Mouse (Mus musculus) cortical plate, adult 2 months (tissue): ENCODE data around the gene Mfsd12. TPM values are rescaled to one million over a fixed set of nuclear protein-coding genes. Genes with fewer than 3 reads are reported as not detected.

Source experiments
- H3K27ac ChIP-seq: fragments of 200-500 bp; 2 replicates; pipeline ENCODE4 v1.5.1; 2012; ENCODE audit warnings: low read length, control low read depth, inconsistent platforms; ENCODE audit not compliant: insufficient read depth
- H3K4me1 ChIP-seq: fragments of 200-500 bp; 2 replicates; pipeline ENCODE4 v1.6.1; 2011; ENCODE audit warnings: low read length; ENCODE audit not compliant: control insufficient read depth, insufficient read depth
- H3K4me3 ChIP-seq: fragments of 200-500 bp; 2 replicates; pipeline ENCODE4 v1.5.1; 2011; ENCODE audit warnings: mild to moderate bottlenecking, low read length, control low read depth; ENCODE audit not compliant: insufficient read depth
- CTCF ChIP-seq: fragments of 200-500 bp; IDR thresholded peaks from 2 replicates; pipeline ENCODE4 v1.5.1; 2011; ENCODE audit warnings: mild to moderate bottlenecking, control low read depth, low read length; ENCODE audit not compliant: insufficient read depth; ENCODE audit errors: extremely low read depth
- POLR2A ChIP-seq: fragments of 200-500 bp; IDR thresholded peaks from 2 replicates; pipeline ENCODE4 v1.6.1; 2011; ENCODE audit warnings: mild to moderate bottlenecking, low read length, control low read depth; ENCODE audit not compliant: insufficient read depth; ENCODE audit errors: extremely low read depth
- polyA plus RNA-seq: library from polyadenylated mRNA; depleted of rRNA; stranded (reverse); fragments of >200 nt; gene quantifications from 2 replicates; pipeline ENCODE4 v1.2.3, GENCODE M21; 2012

Mfsd12 gene
- polyA plus RNA-seq, 1 experiment: 30.1 TPM

GRCm38 (mm10) chr10:81327959-81328358 is 29.3 kb upstream of the Mfsd12 start:
- TF ChIP-seq POLR2A: no peak
- no peak for TF ChIP-seq CTCF
- Histone ChIP-seq H3K4me1 (no peaks in the 10 kb centered on the region), H3K4me3 (no peak overlapping the region), H3K27ac (no peak overlapping the region)

DNA sequence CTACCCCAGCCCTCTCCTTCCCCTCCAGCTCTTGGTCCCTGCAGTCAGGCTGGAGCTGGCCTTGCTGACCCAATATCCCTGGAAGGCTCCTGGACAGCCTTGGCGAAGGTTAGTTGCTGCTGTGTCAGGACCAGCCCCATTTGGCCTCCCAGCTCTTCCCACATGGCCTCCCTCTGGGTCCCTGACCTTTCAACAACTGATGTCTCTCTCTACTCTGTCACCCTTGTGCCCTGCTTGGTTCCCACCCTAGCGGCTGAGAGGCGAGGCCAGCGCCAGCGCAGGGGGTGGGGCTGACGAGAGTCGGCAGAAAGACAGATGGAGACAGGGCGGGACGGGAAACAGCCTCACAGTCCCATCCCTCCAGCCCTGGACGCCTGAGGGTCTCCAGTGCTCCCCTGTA is 28.9 kb upstream of the Mfsd12 start, which contains the start of gene Tbxa2r:
Gene Tbxa2r, plus strand, starts transcription at position 346 of the 400 bp plus-strand sequence.
- TF ChIP-seq POLR2A (no peak), CTCF (no peak)
- Histone ChIP-seq H3K27ac (no peak within 1 kb of the TSS; the same call in 1 of the 2 replicates), H3K4me3 (no peak within 1 kb of the TSS), H3K4me1 (no peaks in the 10 kb centered on the region)

DNA sequence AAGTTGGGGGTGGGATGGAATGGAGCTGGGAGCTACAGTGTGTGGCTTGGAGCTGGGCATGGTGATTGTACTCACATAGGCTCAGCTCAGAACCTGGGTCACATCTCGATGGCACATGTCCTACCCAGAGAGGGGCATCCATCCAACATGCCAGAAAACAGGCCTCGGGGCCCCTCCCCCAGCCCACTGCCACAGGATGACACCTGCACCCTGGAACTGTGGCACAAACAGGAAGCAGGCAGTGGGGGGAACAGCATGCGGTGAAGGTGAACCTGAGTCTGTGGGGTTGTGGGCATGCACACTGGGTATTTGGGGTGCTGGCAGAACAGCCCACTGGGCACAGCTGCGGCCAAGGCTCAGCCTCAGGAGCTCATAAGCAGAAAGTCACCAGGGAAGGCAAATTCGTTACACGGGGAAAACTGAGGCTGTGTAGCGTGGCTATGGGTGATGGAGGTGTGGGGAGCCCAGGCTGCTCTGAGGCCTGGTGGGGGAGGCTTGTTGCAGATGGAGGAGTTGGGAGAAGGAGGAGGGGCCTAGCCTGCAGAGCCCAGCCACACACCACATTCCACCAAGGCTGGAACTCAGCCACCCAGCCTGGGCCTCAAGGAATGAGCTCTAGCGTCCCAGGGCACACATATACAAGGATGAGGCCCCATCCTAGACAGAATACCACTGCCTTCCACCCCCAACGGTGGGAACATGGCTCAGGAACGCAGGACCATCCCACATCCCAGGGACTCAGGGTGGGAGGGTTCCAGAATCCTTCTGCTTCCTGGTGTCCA is 27.9 kb upstream of the Mfsd12 start:
- Histone ChIP-seq H3K4me1 (no peaks in the 10 kb centered on the region), H3K4me3 (no peak overlapping the region), H3K27ac (no peak overlapping the region; the same call in 1 of the 2 replicates)
- TF ChIP-seq POLR2A: no peak
- TF ChIP-seq CTCF: no peak

- no peak overlapping the region for H3K27ac ChIP-seq
- no peak overlapping the region for H3K4me3 ChIP-seq
- TF ChIP-seq POLR2A (no peak), CTCF (no peak)
- no peaks in the 10 kb centered on the region for H3K4me1 ChIP-seq
Observed at GRCm38 (mm10) chr10:81330007-81330406, 27.3 kb upstream of the Mfsd12 start.

DNA sequence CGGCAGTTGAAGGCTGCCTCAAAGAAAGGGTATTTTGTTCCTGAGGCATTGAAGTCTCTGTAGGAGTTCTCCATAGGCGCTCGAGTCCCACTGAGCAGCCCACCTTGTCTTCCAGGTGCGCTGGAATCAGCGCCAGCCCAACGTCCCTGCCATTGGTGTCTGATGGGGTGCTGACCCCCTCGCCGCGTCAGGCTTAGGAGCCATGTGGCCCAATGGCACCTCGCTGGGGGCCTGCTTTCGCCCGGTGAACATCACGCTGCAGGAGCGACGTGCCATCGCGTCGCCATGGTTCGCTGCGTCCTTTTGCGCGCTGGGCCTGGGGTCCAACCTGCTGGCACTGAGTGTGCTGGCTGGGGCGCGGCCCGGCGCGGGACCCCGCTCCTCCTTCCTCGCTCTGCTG is 25.0 kb upstream of the Mfsd12 start:
- TF ChIP-seq POLR2A: no peak
- no peak for TF ChIP-seq CTCF
- H3K4me1 ChIP-seq: no peaks in the 10 kb centered on the region
- no peak overlapping the region for H3K4me3 ChIP-seq
- H3K27ac ChIP-seq: no peak overlapping the region

DNA sequence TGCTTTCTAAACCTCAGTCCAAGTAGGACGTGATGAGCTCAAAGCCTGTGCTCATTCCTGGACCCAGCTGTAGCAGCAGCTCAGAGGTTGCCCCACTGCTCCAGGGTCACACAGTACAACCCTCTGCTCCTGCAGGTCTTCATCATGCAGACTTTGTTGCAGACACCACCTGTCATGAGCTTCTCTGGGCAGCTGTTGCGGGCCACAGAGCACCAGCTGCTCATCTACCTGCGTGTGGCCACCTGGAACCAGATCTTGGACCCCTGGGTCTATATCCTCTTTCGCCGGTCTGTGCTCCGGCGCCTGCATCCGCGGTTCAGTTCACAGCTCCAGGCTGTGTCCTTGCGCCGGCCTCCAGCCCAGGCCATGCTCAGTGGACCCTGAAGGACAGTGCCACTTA is 23.0 kb upstream of the Mfsd12 start:
- Histone ChIP-seq H3K27ac (no peak overlapping the region), H3K4me3 (no peak overlapping the region), H3K4me1 (no peaks in the 10 kb centered on the region)
- no peak for TF ChIP-seq POLR2A
- TF ChIP-seq CTCF: no peak

DNA sequence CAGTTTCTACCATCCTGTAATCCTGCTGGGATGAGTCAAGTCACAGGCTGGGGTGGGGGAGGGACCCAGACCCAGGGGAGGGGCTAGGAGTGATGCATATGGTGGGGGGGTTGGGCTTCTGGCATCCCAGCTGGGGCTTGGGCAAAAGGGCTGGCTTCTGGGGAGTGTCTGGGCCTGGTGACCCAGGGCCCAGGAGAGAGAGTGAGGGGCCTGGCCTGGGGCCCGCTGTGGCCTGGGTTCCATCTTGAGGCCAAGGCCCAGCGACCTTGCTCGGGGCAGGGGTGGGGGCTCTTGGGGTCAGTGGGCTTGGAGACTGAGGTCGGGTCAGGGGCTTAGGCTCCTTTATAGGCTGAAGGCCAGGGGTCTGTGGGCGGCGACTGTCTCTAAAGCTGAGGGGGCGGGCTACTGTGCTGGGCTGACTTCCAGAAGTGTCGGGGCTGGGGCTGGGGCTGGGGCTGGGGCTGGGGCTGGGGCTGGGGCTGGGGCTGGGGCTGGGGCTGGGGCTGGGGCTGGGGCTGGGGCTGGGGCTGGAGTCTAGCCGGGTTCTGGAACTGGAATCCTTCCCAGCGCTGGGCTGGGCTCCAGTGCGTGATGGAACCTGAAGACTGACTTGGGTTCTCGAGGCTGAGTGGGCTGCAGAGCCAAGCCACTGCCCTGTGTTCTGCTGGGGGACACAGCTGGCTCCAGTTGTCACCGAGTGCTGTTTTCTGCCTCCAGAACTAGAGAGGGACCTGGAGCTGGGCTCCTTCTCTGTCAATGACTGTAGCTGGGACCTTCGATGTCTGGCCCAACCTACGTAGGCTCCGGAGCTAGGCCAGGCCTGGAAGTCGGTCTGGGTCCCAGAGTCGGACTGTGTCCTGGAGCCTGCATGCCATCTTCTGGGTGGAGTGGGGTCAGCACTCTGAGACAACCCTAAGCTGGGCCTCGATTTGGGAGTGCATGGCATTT is 21.6 kb upstream of the Mfsd12 start:
- Histone ChIP-seq H3K27ac (no peak overlapping the region), H3K4me3 (no peak overlapping the region), H3K4me1 (no peaks in the 10 kb centered on the region)
- TF ChIP-seq POLR2A (no peak), CTCF (no peak)

GRCm38 (mm10) chr10:81336558-81336957 is 20.7 kb upstream of the Mfsd12 start:
- TF ChIP-seq CTCF (no peak), POLR2A (no peak)

DNA sequence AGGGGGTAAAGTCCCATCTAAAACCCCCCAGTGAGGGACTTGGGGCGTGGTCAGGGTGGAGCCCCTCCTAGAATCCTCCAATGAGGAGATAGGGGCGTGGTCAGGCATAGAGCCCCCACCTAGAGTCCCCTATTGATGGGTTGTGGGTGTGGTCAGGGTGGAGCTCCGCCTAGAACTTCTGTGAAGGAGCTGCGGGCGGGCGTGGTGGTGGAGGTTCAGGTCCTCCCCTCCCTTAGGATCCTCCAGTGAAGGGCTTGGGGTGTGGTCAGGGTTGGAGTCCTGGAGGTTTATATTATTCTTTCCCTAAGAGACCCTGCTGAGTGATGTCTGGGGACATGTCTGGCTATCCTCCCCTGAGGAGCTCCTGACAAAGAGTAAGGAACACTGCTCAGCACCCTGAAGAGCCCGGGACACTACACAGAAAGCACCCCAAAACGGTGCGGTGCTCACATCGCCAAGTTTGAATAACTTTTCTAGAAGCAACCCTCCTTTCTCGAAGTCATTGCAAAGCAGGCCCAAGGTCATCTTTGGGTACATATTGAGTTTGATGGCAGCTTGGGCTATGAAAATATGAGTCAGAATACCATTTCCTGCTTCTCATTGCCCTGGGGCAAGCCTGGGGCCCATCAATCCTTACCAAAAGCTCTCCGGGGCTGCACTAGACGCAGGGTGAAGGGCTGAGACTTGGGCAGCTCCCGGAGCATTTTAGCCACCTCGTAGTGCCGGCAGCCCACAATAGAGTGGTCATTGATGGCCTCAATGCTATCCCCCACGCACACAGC is 16.5 kb upstream of the Mfsd12 start:
- Histone ChIP-seq H3K4me3 (no peak overlapping the region), H3K4me1 (no peaks in the 10 kb centered on the region), H3K27ac (no peak overlapping the region)
- TF ChIP-seq POLR2A (no peak), CTCF (no peak)

More at GRCm38 (mm10) chr10:81336558-81336957, 20.7 kb upstream of the Mfsd12 start:
- no peaks in the 10 kb centered on the region for H3K4me1 ChIP-seq
- no peak overlapping the region for H3K27ac ChIP-seq
- no peak overlapping the region for H3K4me3 ChIP-seq
